Mouse (Mus musculus): ENCODE measurements around the gene Rdh12.
"Not testable (repeated sequence)": the region's sequence is repeated elsewhere in the genome, so short reads cannot be mapped to it uniquely, and the experiment has no call there.

The Rdh12 gene

GRCm38 (mm10) chr12:79208703-79209464 is at the start of gene Rdh12:
Gene Rdh12, plus strand, starts transcription at chr12:79208914.
- peak; percentile 27 for DNase-seq (ENCODE audit: low spot score)

GRCm38 (mm10) chr12:79162876-79163275 is 45.8 kb upstream of the Rdh12 start:
- DNase-seq (ENCODE audit: low spot score) = no peak

- DNase-seq (ENCODE audit: low spot score) = no peak
Observed at GRCm38 (mm10) chr12:79169173-79169572, 39.5 kb upstream of the Rdh12 start.

- no peak for DNase-seq (ENCODE audit: low spot score)
Observed at GRCm38 (mm10) chr12:79170421-79170820, 38.3 kb upstream of the Rdh12 start.

GRCm38 (mm10) chr12:79171269-79171995 is 37.3 kb upstream of the Rdh12 start:
- no peak for DNase-seq (ENCODE audit: low spot score)

GRCm38 (mm10) chr12:79172019-79172941 is 36.4 kb upstream of the Rdh12 start, which contains the start of gene Vti1b:
Gene Vti1b, minus strand, starts transcription at chr12:79172667.
- DNase-seq (ENCODE audit: low spot score) = peak; percentile 94

- DNase-seq (ENCODE audit: low spot score) = no peak
Observed at GRCm38 (mm10) chr12:79173721-79174120, 35.0 kb upstream of the Rdh12 start.

- DNase-seq (ENCODE audit: low spot score) = no peak
Observed at GRCm38 (mm10) chr12:79175998-79176397, 32.7 kb upstream of the Rdh12 start.

GRCm38 (mm10) chr12:79185160-79185559 is 23.6 kb upstream of the Rdh12 start:
- DNase-seq (ENCODE audit: low spot score) = not testable (repeated sequence)

GRCm38 (mm10) chr12:79190931-79191673 is 17.6 kb upstream of the Rdh12 start:
- peak; percentile 75 for DNase-seq (ENCODE audit: low spot score)

- DNase-seq (ENCODE audit: low spot score) = peak; percentile 74
Observed at GRCm38 (mm10) chr12:79191701-79192100, 17.0 kb upstream of the Rdh12 start.

- no peak for DNase-seq (ENCODE audit: low spot score)
Observed at GRCm38 (mm10) chr12:79192193-79192592, 16.5 kb upstream of the Rdh12 start, which contains the start of gene Rdh11. Gene Rdh11, minus strand, starts transcription at chr12:79192293.

- peak; percentile 65 for DNase-seq (ENCODE audit: low spot score)
Observed at GRCm38 (mm10) chr12:79193441-79193840, 15.3 kb upstream of the Rdh12 start.

- no peak for DNase-seq (ENCODE audit: low spot score)
Observed at GRCm38 (mm10) chr12:79197105-79197504, 11.6 kb upstream of the Rdh12 start.

GRCm38 (mm10) chr12:79201882-79202281 is 6.8 kb upstream of the Rdh12 start:
- no peak for DNase-seq (ENCODE audit: low spot score)

- DNase-seq (ENCODE audit: low spot score) = no peak
Observed at GRCm38 (mm10) chr12:79211447-79211846, 2.7 kb downstream of the Rdh12 start.

- no peak for DNase-seq (ENCODE audit: low spot score)
Observed at GRCm38 (mm10) chr12:79217511-79217910, 8.8 kb downstream of the Rdh12 start.

- peak; percentile 5 for DNase-seq (ENCODE audit: low spot score)
Observed at GRCm38 (mm10) chr12:79235485-79236080, 26.9 kb downstream of the Rdh12 start.

- DNase-seq (ENCODE audit: low spot score) = no peak
Observed at GRCm38 (mm10) chr12:79241985-79242384, 33.3 kb downstream of the Rdh12 start.

GRCm38 (mm10) chr12:79242921-79243320 is 34.2 kb downstream of the Rdh12 start:
- DNase-seq (ENCODE audit: low spot score) = no peak

- DNase-seq (ENCODE audit: low spot score) = no peak
Observed at GRCm38 (mm10) chr12:79248110-79248509, 39.4 kb downstream of the Rdh12 start.

All from lung, postnatal 25 days (tissue).